Mouse (Mus musculus) 416B (cell line): ENCODE results near the gene Mapkapk3.
"Not testable (repeated sequence)": the region's sequence is repeated elsewhere in the genome, so short reads cannot be mapped to it uniquely, and the experiment has no call there.

Experiments used
- DNase-seq: peaks from one replicate; pipeline ENCODE4 v3.0.0; 2011; ENCODE audit warnings: low read depth

Gene Mapkapk3

DNA sequence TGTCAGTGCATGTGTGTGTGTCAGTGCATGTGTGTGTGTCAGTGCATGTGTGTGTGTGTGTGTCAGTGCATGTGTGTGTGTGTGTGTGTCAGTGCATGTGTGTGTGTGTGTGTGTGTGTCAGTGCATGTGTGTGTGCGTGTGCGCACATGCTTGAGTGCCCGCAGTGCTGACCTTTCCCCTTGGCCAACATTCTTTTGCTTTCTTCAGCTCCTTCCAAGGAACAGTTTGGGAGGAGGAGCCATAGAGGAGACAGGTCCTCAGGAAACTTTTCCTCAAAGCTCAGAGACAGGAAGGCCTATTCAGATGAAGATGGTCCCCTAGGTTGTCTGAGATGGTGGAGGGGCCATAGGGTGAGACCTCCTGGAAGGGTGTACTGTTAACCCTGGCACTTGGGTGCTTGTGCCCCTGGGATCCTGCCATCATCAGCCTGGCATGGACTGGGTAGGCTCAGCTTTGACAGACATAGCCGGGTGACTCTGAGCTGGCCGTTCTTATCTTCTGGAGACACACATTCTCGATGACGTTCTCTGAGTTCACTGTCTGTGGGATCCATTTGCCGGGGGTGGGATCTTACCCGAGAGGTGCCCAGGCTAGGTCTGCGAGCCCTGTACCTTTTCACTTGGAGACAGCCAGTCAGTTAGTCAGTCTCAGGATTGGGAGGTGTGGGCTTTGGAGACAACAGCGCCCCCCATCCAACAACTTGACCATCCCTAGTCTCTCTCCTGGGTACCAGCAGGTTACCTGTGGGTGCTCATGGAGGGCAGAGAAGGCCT lies 17.6 kb upstream of the Mapkapk3 start:
- no peak for DNase-seq

DNA sequence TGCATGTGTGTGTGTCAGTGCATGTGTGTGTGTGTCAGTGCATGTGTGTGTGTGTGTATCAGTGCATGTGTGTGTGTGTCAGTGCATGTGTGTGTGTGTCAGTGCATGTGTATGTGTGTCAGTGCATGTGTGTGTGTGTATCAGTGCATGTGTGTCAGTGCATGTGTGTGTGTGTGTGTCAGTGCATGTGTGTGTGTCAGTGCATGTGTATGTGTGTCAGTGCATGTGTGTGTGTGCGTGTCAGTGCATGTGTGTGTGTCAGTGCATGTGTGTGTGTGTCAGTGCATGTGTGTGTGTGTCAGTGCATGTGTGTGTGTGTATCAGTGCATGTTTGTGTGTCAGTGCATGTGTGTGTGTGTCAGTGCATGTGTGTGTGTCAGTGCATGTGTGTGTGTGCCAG lies 17.0 kb upstream of the Mapkapk3 start:
- DNase-seq: not testable (repeated sequence)

- DNase-seq: peak; percentile 56
Measured at GRCm38 (mm10) chr9:107305601-107306542, 16.2 kb upstream of the Mapkapk3 start.

GRCm38 (mm10) chr9:107305012-107305411 lies 15.3 kb upstream of the Mapkapk3 start:
- DNase-seq: no peak

- DNase-seq: no peak
Measured at GRCm38 (mm10) chr9:107304383-107304782, 14.7 kb upstream of the Mapkapk3 start.

GRCm38 (mm10) chr9:107303900-107304299 lies 14.2 kb upstream of the Mapkapk3 start:
- DNase-seq: no peak

DNA sequence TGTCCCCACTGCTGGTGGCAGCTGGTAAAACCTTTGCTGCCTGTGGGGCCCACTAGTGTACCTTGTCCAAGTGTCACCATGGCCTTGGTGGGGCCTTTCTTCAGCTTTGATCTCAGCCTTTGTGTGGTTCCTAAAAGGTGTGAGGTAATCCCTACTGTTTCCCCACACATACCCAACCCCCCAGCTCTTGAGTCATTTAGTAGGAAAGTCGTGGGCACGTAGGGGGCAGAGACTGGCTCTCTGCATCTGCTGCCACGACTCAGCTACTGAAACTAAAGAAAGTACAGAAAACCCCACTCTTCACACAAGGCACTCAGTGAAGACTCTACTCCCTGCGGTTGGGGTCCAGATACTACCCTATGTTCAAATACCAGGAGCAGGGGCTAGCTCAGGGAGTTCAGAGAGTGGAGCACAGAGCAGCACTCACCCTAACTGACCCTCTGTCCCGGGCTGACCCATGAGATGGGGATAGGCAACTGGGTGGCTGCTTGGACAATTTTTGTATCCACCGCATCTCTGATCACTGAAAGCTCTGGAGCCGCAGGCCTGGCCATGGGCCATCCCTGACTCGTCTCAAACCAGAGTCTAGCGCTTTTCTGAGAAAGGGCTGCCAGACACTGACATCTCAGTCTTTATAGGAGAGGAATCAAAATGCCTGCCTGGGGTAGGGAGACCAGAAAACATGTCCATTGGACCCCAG lies 13.6 kb upstream of the Mapkapk3 start:
- peak; percentile 43 for DNase-seq

GRCm38 (mm10) chr9:107302592-107302991 lies 12.9 kb upstream of the Mapkapk3 start:
- DNase-seq: no peak

DNA sequence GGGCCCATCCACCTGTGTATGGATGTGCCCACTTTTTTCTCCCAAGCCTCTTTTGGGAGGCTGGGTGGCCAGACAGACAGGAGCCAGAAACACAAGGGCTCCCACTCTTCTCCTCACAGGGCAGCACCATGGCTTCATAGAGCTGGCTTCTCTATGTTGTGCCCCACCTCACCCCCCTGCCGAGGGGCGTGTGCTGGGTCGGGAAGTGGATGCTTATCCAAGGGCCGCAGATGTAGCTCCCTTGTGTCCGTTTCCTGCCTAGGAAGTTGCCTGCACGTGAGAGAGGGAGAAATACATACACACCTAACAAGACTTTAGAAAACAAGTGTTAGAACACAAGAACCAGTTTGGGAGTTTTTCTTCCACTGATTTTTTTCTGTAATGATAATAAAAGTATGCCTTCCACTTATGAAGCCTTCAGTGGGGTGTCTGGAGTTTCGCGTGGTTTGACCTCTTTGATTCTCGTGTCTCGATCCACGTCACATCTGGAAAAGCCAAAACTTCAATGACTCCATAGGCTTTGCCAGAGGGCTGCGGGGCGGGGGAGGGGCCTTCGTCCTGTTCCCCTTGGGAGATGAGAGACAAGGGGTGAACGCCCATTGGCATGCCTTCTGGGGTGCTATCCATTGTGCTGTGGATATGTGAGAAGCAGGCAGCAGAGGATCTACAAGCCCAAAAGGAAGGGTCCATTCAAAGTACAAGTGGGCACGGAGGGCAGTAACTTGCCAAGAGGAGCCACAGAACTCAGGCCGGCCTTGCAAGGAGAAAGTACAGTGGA lies 12.1 kb upstream of the Mapkapk3 start:
- DNase-seq: no peak

DNA sequence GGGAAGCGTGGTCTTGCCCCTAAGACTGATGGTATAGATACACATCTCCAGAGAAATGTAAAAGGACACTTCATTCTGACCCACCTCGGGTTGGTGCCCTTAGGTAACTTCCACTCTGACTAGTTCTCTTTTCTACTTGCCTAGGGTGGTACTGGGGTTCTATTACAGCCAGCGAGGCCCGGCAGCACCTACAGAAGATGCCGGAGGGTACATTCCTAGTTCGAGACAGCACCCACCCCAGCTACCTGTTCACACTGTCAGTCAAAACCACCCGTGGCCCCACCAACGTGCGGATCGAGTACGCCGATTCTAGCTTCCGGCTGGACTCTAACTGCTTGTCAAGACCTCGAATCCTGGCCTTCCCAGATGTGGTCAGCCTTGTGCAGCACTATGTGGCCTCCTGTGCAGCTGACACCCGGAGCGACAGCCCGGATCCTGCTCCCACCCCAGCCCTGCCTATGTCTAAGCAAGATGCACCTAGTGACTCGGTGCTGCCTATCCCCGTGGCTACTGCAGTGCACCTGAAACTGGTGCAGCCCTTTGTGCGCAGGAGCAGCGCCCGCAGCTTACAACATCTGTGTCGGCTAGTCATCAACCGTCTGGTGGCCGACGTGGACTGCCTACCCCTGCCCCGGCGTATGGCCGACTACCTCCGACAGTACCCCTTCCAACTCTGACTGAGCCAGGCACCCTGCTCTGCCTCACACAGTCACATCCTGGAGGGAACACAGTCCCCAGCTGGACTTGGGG lies 10.7 kb upstream of the Mapkapk3 start:
- DNase-seq: no peak

DNA sequence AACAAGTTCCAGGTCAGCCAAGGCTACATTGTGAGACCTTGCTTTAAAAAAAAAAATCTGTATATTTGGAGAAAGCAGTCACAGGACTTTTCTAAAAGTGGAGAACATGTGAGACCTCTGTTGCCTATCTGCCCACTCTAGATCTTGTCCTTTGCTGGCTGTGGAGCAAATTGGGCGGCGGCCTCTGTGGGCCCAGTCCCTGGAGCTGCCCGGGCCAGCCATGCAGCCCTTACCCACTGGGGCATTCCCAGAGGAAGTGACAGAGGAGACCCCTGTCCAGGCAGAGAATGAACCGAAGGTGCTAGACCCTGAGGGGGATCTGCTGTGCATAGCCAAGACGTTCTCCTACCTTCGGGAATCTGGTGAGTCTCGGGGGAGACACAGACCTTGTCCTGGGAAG lies 10.1 kb upstream of the Mapkapk3 start:
- no peak for DNase-seq

DNA sequence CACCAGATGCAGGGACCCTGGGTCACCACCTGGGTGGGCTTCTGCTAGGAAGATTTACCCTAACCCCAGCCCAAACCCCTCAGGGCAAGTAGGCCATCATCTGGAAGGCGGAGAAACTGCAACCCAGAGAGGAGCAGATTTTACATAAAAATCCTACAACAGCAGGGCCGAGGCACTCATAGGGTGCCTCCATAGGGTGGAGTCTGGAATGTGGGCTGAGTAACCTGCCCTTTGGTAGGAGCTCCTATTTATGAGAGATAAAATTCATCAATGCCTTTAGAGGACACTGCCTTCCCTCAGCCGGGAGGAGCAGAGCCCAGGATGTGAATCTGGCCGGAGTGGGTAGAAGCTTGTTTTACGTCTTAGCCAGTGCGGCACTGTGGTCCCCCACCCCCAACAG lies 9.2 kb upstream of the Mapkapk3 start:
- no peak for DNase-seq

DNA sequence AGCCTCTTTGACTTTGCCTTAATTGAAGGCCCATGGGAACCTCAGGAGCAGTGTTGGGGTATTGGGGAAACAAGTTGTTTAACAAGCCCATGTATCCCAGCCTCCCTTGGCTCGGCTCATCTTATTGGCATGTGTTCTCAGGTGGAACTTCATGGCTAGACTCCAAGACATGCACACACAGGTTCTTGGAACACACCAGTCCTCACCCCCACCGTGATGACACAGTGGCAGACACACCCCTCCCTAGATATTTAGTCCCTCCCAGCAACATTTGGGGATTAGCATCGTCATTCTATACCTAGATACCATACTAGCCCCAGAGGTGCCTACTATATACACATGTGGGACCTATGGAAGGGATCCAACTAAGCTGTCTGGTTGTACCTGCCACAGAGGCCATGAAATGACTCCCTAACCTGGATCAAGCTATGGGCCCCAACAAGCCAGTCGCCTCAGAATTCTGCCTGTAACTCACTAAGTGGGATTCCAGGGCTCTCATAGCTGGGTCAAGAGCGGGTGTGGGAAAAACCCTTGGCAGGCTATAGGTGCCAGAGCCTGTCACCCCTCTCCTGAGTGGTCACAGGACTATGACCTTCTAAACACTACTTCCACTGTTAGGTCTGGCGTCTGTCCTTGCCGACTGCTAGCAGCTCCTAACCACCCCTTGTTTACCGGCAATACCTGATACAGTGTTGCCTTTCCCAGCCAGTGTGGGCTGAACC lies 8.5 kb upstream of the Mapkapk3 start:
- no peak for DNase-seq

DNA sequence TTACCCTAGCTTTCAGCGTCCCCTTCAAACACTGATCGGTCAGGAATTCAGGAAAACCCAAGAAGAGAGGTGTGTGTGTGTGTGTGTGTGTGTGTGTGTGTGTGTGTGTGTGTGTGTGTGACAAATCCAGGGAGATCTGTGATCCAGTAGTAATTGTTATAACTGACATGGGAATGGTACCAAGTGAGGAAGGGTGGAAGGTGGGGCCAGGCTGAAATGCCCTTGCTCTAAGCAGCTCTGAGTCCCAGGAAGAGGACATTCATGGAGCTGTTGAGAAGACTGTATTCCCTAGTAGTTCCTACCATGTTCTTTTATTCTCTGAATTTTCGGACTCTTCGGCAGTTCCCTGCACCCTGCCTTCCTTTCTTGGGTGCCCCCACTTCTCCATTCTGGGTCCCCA lies 8.0 kb upstream of the Mapkapk3 start:
- no peak for DNase-seq

- no peak for DNase-seq
Measured at GRCm38 (mm10) chr9:107297059-107297458, 7.4 kb upstream of the Mapkapk3 start.

DNA sequence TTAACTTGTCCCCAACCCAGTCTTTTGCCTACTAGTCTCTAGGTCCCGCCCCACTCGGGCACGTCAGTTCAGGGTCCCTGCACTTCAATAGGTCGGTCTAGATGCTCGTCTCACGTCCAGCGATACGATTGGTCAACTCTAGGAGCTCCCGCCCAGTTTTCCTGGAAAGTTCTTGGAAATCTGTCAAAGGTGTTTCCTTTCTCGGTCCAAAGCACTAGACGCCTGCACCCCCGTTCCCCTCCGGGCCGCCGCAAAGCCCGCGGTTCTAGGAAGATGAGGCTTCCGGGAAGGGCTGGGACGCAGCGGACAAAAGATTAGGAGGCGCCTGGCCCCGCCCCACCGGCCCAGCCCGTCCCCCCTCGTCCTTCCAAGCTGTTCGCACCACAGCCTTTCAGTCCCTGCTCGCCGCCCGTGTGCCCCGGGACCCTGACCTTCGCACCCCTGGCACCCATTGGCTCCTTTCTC lies 6.9 kb upstream of the Mapkapk3 start:
- peak; percentile 91 for DNase-seq

- peak; percentile 81 for DNase-seq
Measured at GRCm38 (mm10) chr9:107296041-107296440, 6.4 kb upstream of the Mapkapk3 start.

- no peak for DNase-seq
Measured at GRCm38 (mm10) chr9:107296016-107296040, 6.2 kb upstream of the Mapkapk3 start, which contains the start of gene Cish. Gene Cish, plus strand, starts transcription at chr9:107296026.

- no peak for DNase-seq
Measured at GRCm38 (mm10) chr9:107295616-107296015, 5.9 kb upstream of the Mapkapk3 start.

DNA sequence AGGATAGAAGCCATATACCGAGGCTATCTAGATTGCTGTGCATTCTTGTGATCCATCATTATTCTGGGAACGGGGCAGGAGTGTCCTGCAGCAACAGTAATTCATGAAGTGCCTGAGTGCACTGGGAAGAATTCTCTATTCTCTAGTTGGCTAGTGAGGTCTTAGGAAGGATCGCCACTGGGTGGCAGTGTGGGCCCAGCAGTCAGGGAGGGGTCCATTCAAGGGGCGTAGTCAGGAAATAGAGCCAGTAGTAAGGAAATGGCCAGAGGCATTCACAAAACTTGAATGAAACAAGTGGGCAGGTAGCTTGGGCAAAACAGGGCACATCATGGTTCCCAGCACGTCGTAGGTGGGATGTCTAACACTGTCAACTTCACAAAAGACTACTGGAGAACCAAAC lies 4.6 kb upstream of the Mapkapk3 start:
- peak; percentile 81 for DNase-seq

- DNase-seq: peak; percentile 82
Measured at GRCm38 (mm10) chr9:107290897-107291296, 1.2 kb upstream of the Mapkapk3 start.
